Mouse (Mus musculus): ENCODE measurements around the gene Baz2a. TPM values are rescaled to one million over a fixed set of nuclear protein-coding genes. Genes with fewer than 3 reads are reported as not detected.
A peak's percentile ranks its signal among the peaks of the same experiment; 100 is the strongest.

Baz2a gene
- polyA plus RNA-seq, 1 experiment from 2014 or later: 33.7 TPM

GRCm38 (mm10) chr10:128175302-128175701 is 83.9 kb downstream of the Baz2a start:
- no peak for ATAC-seq (ENCODE audit: low FRiP score, low TSS enrichment)
- WGBS: 12% methylated on average over 3 of the region's 3 CpGs

GRCm38 (mm10) chr10:128175996-128176755 is 84.8 kb downstream of the Baz2a start:
- peak overlapping the region; percentile 77 for H3K4me2 ChIP-seq (replicated peaks; ENCODE audit: low read depth, low read length)
- H3K9me3 ChIP-seq (ENCODE audit: control insufficient read depth, low read length): no peaks in the 10 kb centered on the region
- H3K4me3 ChIP-seq (ENCODE audit: low read length): peak overlapping the region; percentile 59
- H3K4me1 ChIP-seq (ENCODE audit: control insufficient read depth, insufficient read depth, low read length): peaks cover 37% of the 10 kb centered on the region
- peak; percentile 88 for ATAC-seq (ENCODE audit: low FRiP score, low TSS enrichment)
- under 1% methylated on average over 17 of the region's 17 CpGs for WGBS
- H3K27me3 ChIP-seq (ENCODE audit: control insufficient read depth, insufficient read depth, low read length): no peaks in the 10 kb centered on the region
- H3K36me3 ChIP-seq (ENCODE audit: control insufficient read depth, insufficient read depth, low read length): no peaks in the 10 kb centered on the region
- peak overlapping the region; percentile 65 for H3K9ac ChIP-seq (ENCODE audit: low read depth, low read length)
- peak overlapping the region; percentile 92 for H3K27ac ChIP-seq (ENCODE audit: low read depth, low read length)

More at GRCm38 (mm10) chr10:128175302-128175701, 83.9 kb downstream of the Baz2a start:
- peak overlapping the region; percentile 59 for H3K4me3 ChIP-seq (ENCODE audit: low read length)
- H3K27ac ChIP-seq (ENCODE audit: low read depth, low read length): peak overlapping the region; percentile 92; the same call in 1 of the 2 replicates
- H3K4me2 ChIP-seq (replicated peaks; ENCODE audit: low read depth, low read length): peak overlapping the region; percentile 77
- no peaks in the 10 kb centered on the region for H3K9me3 ChIP-seq (ENCODE audit: control insufficient read depth, low read length)
- H3K27me3 ChIP-seq (ENCODE audit: control insufficient read depth, insufficient read depth, low read length): no peaks in the 10 kb centered on the region
- peak overlapping the region; percentile 65 for H3K9ac ChIP-seq (ENCODE audit: low read depth, low read length)
- peaks cover 37% of the 10 kb centered on the region for H3K4me1 ChIP-seq (ENCODE audit: control insufficient read depth, insufficient read depth, low read length)
- H3K36me3 ChIP-seq (ENCODE audit: control insufficient read depth, insufficient read depth, low read length): no peaks in the 10 kb centered on the region

GRCm38 (mm10) chr10:128177316-128177715 is 85.9 kb downstream of the Baz2a start:
- Histone ChIP-seq H3K27me3 (ENCODE audit: control insufficient read depth, insufficient read depth, low read length) (no peaks in the 10 kb centered on the region), H3K4me1 (ENCODE audit: control insufficient read depth, insufficient read depth, low read length) (peaks cover 37% of the 10 kb centered on the region), H3K9ac (ENCODE audit: low read depth, low read length) (no peak overlapping the region), H3K4me3 (ENCODE audit: low read length) (no peak overlapping the region), H3K9me3 (ENCODE audit: control insufficient read depth, low read length) (no peaks in the 10 kb centered on the region), H3K27ac (ENCODE audit: low read depth, low read length) (no peak overlapping the region), H3K4me2 (replicated peaks; ENCODE audit: low read depth, low read length) (no peak overlapping the region), H3K36me3 (ENCODE audit: control insufficient read depth, insufficient read depth, low read length) (no peaks in the 10 kb centered on the region)
- WGBS: 96% methylated on average over 4 of the region's 4 CpGs
- no peak for ATAC-seq (ENCODE audit: low FRiP score, low TSS enrichment)

MicroRNAs within 50 kb of the gene (microRNA counts, 519-probe panel; counts per million panel counts)
- microRNA mmu-miR-677: not detected

Small RNA genes within 50 kb of the gene (microRNA-seq; reads per million reads assigned to microRNA genes)
- 28.6 reads per million, percentile 39 among the genes with 10 or more reads in this experiment for gene Mir677

Other genes starting within 250 kb of the Baz2a start
- not detected in 2 replicates for gene Rdh19, start 241.6 kb upstream of the Baz2a start, polyA plus RNA-seq (2014; fragmentation: Nextera tagmentation; extraction: Ambion mirVana)
- not detected in 2 replicates for gene Rdh16f2, start 225.1 kb upstream of the Baz2a start, polyA plus RNA-seq (2014; fragmentation: Nextera tagmentation; extraction: Ambion mirVana)
- not detected in 2 replicates for gene Rdh7, start 202.8 kb upstream of the Baz2a start, polyA plus RNA-seq (2014; fragmentation: Nextera tagmentation; extraction: Ambion mirVana)
- gene Sdr9c7, start 193.1 kb upstream of the Baz2a start, polyA plus RNA-seq (2014; fragmentation: Nextera tagmentation; extraction: Ambion mirVana): not detected in 2 replicates
- gene Hsd17b6, start 84.0 kb upstream of the Baz2a start, polyA plus RNA-seq (2014; fragmentation: Nextera tagmentation; extraction: Ambion mirVana): not detected in 2 replicates
- gene Prim1, start 76.4 kb upstream of the Baz2a start, polyA plus RNA-seq (2014; fragmentation: Nextera tagmentation; extraction: Ambion mirVana): 98.1 and 100.0 TPM in 2 replicates
- gene Naca, start 56.0 kb upstream of the Baz2a start, polyA plus RNA-seq (2014; fragmentation: Nextera tagmentation; extraction: Ambion mirVana): 967 and 1,287 TPM in 2 replicates
- 566 and 622 TPM in 2 replicates for gene Ptges3, start 32.6 kb upstream of the Baz2a start, polyA plus RNA-seq (2014; fragmentation: Nextera tagmentation; extraction: Ambion mirVana)
- 2,294 and 2,764 TPM in 2 replicates for gene Atp5b, start 8.3 kb upstream of the Baz2a start, polyA plus RNA-seq (2014; fragmentation: Nextera tagmentation; extraction: Ambion mirVana)
- 35.6 and 36.0 TPM in 2 replicates for gene Rbms2, start 88.7 kb downstream of the Baz2a start, polyA plus RNA-seq (2014; fragmentation: Nextera tagmentation; extraction: Ambion mirVana)
- 0.89 and 1.1 TPM in 2 replicates for gene Gls2, start 102.9 kb downstream of the Baz2a start, polyA plus RNA-seq (2014; fragmentation: Nextera tagmentation; extraction: Ambion mirVana)
- 31.1 and 34.8 TPM in 2 replicates for gene Spryd4, start 120.2 kb downstream of the Baz2a start, polyA plus RNA-seq (2014; fragmentation: Nextera tagmentation; extraction: Ambion mirVana)
- not detected in 2 replicates for gene Mip, start 134.3 kb downstream of the Baz2a start, polyA plus RNA-seq (2014; fragmentation: Nextera tagmentation; extraction: Ambion mirVana)
- gene Timeless, start 140.5 kb downstream of the Baz2a start, polyA plus RNA-seq (2014; fragmentation: Nextera tagmentation; extraction: Ambion mirVana): 47.8 and 68.2 TPM in 2 replicates
- gene Apon, start 162.5 kb downstream of the Baz2a start, polyA plus RNA-seq (2014; fragmentation: Nextera tagmentation; extraction: Ambion mirVana): 0.29 and 0.70 TPM in 2 replicates
- not detected in 2 replicates for gene Apof, start 177.1 kb downstream of the Baz2a start, polyA plus RNA-seq (2014; fragmentation: Nextera tagmentation; extraction: Ambion mirVana)
- 8.4 and 11.8 TPM in 2 replicates for gene Stat2, start 179.0 kb downstream of the Baz2a start, polyA plus RNA-seq (2014; fragmentation: Nextera tagmentation; extraction: Ambion mirVana)
- 0.24 and 0.29 TPM in 2 replicates for gene Il23a, start 207.2 kb downstream of the Baz2a start, polyA plus RNA-seq (2014; fragmentation: Nextera tagmentation; extraction: Ambion mirVana)
- 32.6 and 44.0 TPM in 2 replicates for gene Pan2, start 211.8 kb downstream of the Baz2a start, polyA plus RNA-seq (2014; fragmentation: Nextera tagmentation; extraction: Ambion mirVana)
- 347 and 389 TPM in 2 replicates for gene Cnpy2, start 230.9 kb downstream of the Baz2a start, polyA plus RNA-seq (2014; fragmentation: Nextera tagmentation; extraction: Ambion mirVana)
- gene Cs, start 246.2 kb downstream of the Baz2a start, polyA plus RNA-seq (2014; fragmentation: Nextera tagmentation; extraction: Ambion mirVana): 135 and 225 TPM in 2 replicates